Mouse (Mus musculus): ENCODE results near the gene Cd19. TPM values are rescaled to one million over a fixed set of nuclear protein-coding genes. Genes with fewer than 3 reads are reported as not detected.

Gene Cd19
- polyA plus RNA-seq (2016; fragmentation: Nextera tagmentation; extraction: Ambion mirVana) = not detected in 2 replicates

DNA sequence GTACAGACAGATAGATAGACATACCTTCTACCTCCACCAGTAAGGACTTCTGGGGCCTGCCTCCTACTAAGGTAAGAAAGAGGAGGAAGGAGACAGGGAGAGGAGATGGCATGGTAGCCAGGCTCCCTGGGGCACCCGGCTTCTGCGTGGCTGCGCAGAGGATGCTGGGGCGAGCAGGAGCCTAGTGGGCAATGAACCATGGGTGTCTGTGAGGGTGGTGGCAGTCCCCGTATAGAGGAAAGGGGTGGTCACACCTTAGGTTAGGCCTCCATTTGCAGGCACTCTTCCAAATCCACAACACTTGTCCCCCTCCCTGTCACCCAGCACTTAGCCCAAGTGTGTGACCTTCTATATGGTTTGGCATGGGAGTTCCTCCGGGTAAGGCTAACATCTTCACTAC lies at the start of gene Cd19:
Cd19 (minus strand) TSS at position 165 of the 400 bp plus-strand sequence.
- Histone ChIP-seq H3K4me2 (replicated peaks) (no peak within 1 kb of the TSS), H3K9ac (no peak within 1 kb of the TSS), H3K27ac (no peak within 1 kb of the TSS), H3K4me1 (no peaks in the 10 kb centered on the region), H3K27me3 (replicated peaks) (no peaks in the 10 kb centered on the region), H3K4me3 (no peak within 1 kb of the TSS), H3K36me3 (no peaks in the 10 kb centered on the region), H3K9me3 (no peaks in the 10 kb centered on the region)
- no peak for ATAC-seq (ENCODE audit: low FRiP score, low read depth)
- 93% methylated on average over 6 of the region's 6 CpGs for WGBS

- H3K4me1 ChIP-seq = no peaks in the 10 kb centered on the region
These were observed 49.4 kb upstream of the Cd19 start for GRCm38 (mm10) chr7:126464121-126464520.

GRCm38 (mm10) chr7:126463547-126463946 lies 48.9 kb upstream of the Cd19 start:
- Histone ChIP-seq H3K4me2 (replicated peaks) (no peak overlapping the region), H3K36me3 (peaks cover 24% of the 10 kb centered on the region), H3K4me1 (no peaks in the 10 kb centered on the region), H3K9ac (no peak overlapping the region), H3K27ac (no peak overlapping the region), H3K27me3 (replicated peaks) (no peaks in the 10 kb centered on the region), H3K4me3 (no peak overlapping the region), H3K9me3 (no peaks in the 10 kb centered on the region)
- WGBS = 55% methylated on average over 4 of the region's 4 CpGs
- ATAC-seq (ENCODE audit: low FRiP score, low read depth) = no peak

More at GRCm38 (mm10) chr7:126464121-126464520, 49.4 kb upstream of the Cd19 start:
- 56% methylated on average over 4 of the region's 4 CpGs for WGBS
- Histone ChIP-seq H3K9me3 (no peaks in the 10 kb centered on the region), H3K4me3 (no peak overlapping the region), H3K27me3 (replicated peaks) (no peaks in the 10 kb centered on the region), H3K36me3 (peaks cover 30% of the 10 kb centered on the region), H3K27ac (no peak overlapping the region), H3K9ac (no peak overlapping the region), H3K4me2 (replicated peaks) (no peak overlapping the region)
- ATAC-seq (ENCODE audit: low FRiP score, low read depth) = no peak

- Histone ChIP-seq H3K27me3 (replicated peaks) (no peaks in the 10 kb centered on the region), H3K36me3 (peaks cover 19% of the 10 kb centered on the region), H3K4me1 (no peaks in the 10 kb centered on the region), H3K9me3 (no peaks in the 10 kb centered on the region), H3K9ac (no peak within 1 kb of the TSS), H3K4me3 (no peak within 1 kb of the TSS), H3K4me2 (replicated peaks) (no peak within 1 kb of the TSS), H3K27ac (no peak within 1 kb of the TSS)
- no peak for ATAC-seq (ENCODE audit: low FRiP score, low read depth)
- 57% methylated on average over 5 of the region's 5 CpGs for WGBS
These were observed 48.3 kb upstream of the Cd19 start, which contains the start of gene Atp2a1 for GRCm38 (mm10) chr7:126463004-126463403. TSS of gene Atp2a1 (minus strand) at chr7:126463108.

DNA sequence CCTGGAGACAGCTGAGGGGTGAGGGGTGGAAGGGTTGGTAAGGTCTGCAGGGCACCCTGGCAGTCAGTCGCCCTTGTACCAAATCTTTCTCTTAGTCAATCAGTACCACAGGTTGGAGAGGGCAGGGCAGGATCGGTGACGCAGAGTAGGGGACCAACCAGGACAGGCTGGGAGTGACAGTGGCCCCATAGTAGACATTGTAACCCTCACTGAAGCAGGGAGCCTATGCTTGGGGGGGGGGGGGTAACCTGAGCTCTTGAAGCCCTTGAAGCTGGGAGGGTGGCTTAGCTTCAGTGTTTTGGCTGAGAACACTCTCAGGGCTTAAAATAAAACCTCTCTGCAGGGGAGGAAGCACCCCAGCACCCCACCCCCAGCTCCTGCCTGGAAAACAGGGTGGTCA lies 46.9 kb upstream of the Cd19 start:
- H3K27me3 ChIP-seq (replicated peaks) = no peaks in the 10 kb centered on the region
- H3K4me3 ChIP-seq = no peak overlapping the region
- H3K4me1 ChIP-seq = no peaks in the 10 kb centered on the region
- H3K27ac ChIP-seq = no peak overlapping the region
- no peak overlapping the region for H3K4me2 ChIP-seq (replicated peaks)
- H3K36me3 ChIP-seq = peaks cover 5% of the 10 kb centered on the region; the same call in 1 of the 2 replicates
- no peaks in the 10 kb centered on the region for H3K9me3 ChIP-seq
- H3K9ac ChIP-seq = no peak overlapping the region
- ATAC-seq (ENCODE audit: low FRiP score, low read depth) = no peak
- WGBS = 62% methylated on average over 3 of the region's 3 CpGs

GRCm38 (mm10) chr7:126460623-126461399 lies 46.1 kb upstream of the Cd19 start:
- Histone ChIP-seq H3K4me2 (replicated peaks) (no peak overlapping the region), H3K27ac (no peak overlapping the region), H3K4me1 (no peaks in the 10 kb centered on the region), H3K9ac (no peak overlapping the region), H3K36me3 (no peaks in the 10 kb centered on the region), H3K4me3 (no peak overlapping the region), H3K27me3 (replicated peaks) (no peaks in the 10 kb centered on the region), H3K9me3 (no peaks in the 10 kb centered on the region)
- no peak for ATAC-seq (ENCODE audit: low FRiP score, low read depth)
- WGBS = 58% methylated on average over 10 of the region's 10 CpGs

DNA sequence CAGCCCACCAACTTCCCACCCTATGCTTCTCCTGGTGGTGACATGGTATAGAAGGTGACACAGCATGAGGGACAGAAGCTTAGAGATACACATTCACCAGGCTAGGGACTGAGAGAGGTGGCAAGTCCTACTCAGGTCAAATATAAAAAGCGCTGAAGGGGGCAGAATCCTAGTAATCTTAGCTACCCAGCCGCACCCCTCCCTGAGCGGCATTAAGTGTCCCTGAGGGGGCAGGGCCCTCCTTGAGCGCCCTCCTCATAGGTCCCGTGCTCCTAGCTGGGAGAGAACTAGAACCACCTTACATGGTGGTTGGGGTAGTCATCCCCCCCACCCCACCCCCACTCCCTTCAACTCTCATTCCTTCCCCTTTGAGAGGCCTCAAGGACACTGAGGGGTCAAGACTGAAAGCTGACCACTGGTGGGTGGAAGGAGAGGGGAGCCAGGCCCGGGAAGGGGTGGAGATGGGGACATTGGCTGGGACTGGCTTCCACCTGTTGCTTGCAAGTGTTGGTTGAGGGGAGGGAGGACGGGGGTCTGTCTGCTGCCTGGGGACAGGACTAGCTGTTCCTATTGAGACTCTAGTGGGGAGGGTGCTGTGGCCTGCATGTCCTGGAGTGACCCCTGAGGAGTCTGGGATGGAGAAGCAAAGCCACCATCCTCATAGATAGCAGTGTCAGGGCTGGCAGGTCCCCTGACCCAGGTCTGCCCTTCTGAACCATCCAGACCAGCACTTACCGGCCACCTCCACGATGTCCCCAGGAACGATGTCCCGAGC lies 44.3 kb upstream of the Cd19 start:
- ATAC-seq (ENCODE audit: low FRiP score, low read depth) = no peak
- H3K9me3 ChIP-seq = no peaks in the 10 kb centered on the region
- no peak overlapping the region for H3K4me2 ChIP-seq (replicated peaks)
- H3K4me1 ChIP-seq = no peaks in the 10 kb centered on the region
- H3K36me3 ChIP-seq = no peaks in the 10 kb centered on the region
- H3K4me3 ChIP-seq = no peak overlapping the region
- 85% methylated on average over 11 of the region's 11 CpGs for WGBS
- H3K27ac ChIP-seq = no peak overlapping the region
- H3K9ac ChIP-seq = no peak overlapping the region
- no peaks in the 10 kb centered on the region for H3K27me3 ChIP-seq (replicated peaks)

- Histone ChIP-seq H3K4me2 (replicated peaks) (no peak overlapping the region), H3K4me1 (no peaks in the 10 kb centered on the region), H3K9me3 (no peaks in the 10 kb centered on the region), H3K36me3 (no peaks in the 10 kb centered on the region), H3K4me3 (no peak overlapping the region), H3K27ac (no peak overlapping the region), H3K9ac (no peak overlapping the region), H3K27me3 (replicated peaks) (no peaks in the 10 kb centered on the region)
- WGBS = 80% methylated on average over 5 of the region's 5 CpGs
- ATAC-seq (ENCODE audit: low FRiP score, low read depth) = no peak
These were observed 43.5 kb upstream of the Cd19 start for GRCm38 (mm10) chr7:126458225-126458624.

GRCm38 (mm10) chr7:126456382-126457266 lies 41.9 kb upstream of the Cd19 start:
- 89% methylated on average over 17 of the region's 17 CpGs for WGBS
- Histone ChIP-seq H3K9me3 (no peaks in the 10 kb centered on the region), H3K4me2 (replicated peaks) (no peak overlapping the region), H3K4me1 (no peaks in the 10 kb centered on the region), H3K27me3 (replicated peaks) (no peaks in the 10 kb centered on the region), H3K36me3 (no peaks in the 10 kb centered on the region), H3K27ac (no peak overlapping the region), H3K4me3 (no peak overlapping the region), H3K9ac (no peak overlapping the region)
- no peak for ATAC-seq (ENCODE audit: low FRiP score, low read depth)

DNA sequence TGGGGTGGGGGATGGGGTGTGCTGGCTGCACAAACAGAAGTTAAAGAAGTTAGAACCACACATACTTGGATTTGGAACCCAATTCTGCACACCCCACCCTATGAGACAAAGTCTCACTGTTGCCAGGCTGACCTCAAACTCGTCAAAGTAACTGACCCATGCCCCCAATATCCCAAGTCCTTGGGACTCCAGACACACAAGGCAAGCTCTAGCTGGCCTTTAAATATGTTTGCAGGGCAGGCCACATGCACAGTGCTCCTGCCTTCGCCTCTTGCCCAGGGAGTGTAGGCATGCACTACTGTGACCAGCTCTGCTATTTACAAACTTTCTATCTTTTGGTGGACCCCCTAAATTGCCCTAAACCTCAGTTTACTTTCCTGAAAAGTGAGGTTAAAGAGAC lies 40.6 kb upstream of the Cd19 start:
- Histone ChIP-seq H3K4me2 (replicated peaks) (no peak overlapping the region), H3K4me1 (no peaks in the 10 kb centered on the region), H3K9me3 (no peaks in the 10 kb centered on the region), H3K9ac (no peak overlapping the region), H3K36me3 (no peaks in the 10 kb centered on the region), H3K27ac (no peak overlapping the region), H3K27me3 (replicated peaks) (no peaks in the 10 kb centered on the region), H3K4me3 (no peak overlapping the region)
- no peak for ATAC-seq (ENCODE audit: low FRiP score, low read depth)
- 77% methylated on average over 2 of the region's 2 CpGs for WGBS

- Histone ChIP-seq H3K4me2 (replicated peaks) (no peak overlapping the region), H3K9me3 (no peaks in the 10 kb centered on the region), H3K9ac (no peak overlapping the region), H3K27ac (no peak overlapping the region), H3K27me3 (replicated peaks) (no peaks in the 10 kb centered on the region), H3K36me3 (no peaks in the 10 kb centered on the region), H3K4me3 (no peak overlapping the region), H3K4me1 (no peaks in the 10 kb centered on the region)
- no peak for ATAC-seq (ENCODE audit: low FRiP score, low read depth)
- 58% methylated on average over 7 of the region's 7 CpGs for WGBS
These were observed 39.2 kb upstream of the Cd19 start for GRCm38 (mm10) chr7:126453861-126454260.

GRCm38 (mm10) chr7:126452244-126452643 lies 37.6 kb upstream of the Cd19 start:
- Histone ChIP-seq H3K36me3 (0 out of 2 replicates have a peak, but pooled peaks cover 6% of the 10 kb centered on the region), H3K4me2 (replicated peaks) (no peak overlapping the region), H3K4me1 (no peaks in the 10 kb centered on the region), H3K4me3 (no peak overlapping the region), H3K9ac (no peak overlapping the region), H3K27me3 (replicated peaks) (no peaks in the 10 kb centered on the region), H3K27ac (no peak overlapping the region), H3K9me3 (no peaks in the 10 kb centered on the region)
- 98% methylated on average over 3 of the region's 3 CpGs for WGBS
- no peak for ATAC-seq (ENCODE audit: low FRiP score, low read depth)

Data from neural tube, embryonic 12.5 days (tissue).